Mouse (Mus musculus) B cell, adult (primary cell): ENCODE results near the gene Tomm7. TPM values are rescaled to one million over a fixed set of nuclear protein-coding genes. Genes with fewer than 3 reads are reported as not detected.

Source experiments
- total RNA-seq: library from RNA; stranded (reverse); gene quantifications from 4 replicates; pipeline ENCODE4 v1.2.4, GENCODE M21; 2023; ENCODE audit not compliant: inconsistent age

The Tomm7 gene
- 41.1 to 47.7 TPM (median 46.4 TPM) in 4 replicates for total RNA-seq

DNA sequence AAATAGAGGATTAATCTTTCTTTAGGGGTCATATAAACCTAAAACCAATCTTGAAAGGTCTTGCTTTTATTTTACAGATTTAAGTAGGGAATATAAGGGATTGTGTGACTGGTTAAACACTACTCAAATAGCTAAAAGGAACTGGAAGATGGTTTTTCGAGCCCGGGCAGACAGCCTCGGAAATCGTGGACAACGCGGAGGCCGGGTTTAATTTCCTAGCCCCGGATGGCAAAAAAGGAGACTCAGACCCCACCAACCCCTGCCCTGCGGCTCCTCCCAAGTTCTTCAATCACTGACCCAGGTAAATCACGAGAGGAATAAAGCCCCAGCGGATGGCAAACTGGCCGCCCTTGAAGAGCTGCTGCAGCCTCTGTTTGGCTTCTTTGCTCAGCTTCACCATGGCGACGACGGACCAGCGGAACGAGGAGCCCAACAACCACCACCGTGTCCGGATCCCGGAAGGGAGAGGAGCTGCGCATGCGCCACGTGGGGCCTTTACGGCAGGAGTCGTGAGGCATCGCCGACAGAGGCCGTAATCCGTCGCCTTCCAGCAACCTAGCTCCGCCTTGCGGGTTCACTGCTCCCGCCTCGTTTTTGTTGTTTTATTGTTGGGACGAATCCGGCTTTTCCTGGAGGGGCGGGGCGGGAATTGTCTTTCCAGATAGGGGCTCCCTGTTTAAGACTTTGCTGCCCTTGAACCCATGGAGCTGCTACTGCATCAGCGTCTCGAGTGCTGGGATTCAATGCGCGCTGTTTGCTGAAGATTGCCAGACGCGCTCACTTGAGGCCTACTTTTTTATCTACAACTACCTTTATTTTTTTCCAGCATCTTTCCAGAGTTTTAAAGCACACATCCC lies at the start of gene Tomm7:
Gene Tomm7 (minus strand): TSS at position 488 of the 857 bp plus-strand sequence.

Other genes starting within 250 kb of the Tomm7 start
- gene Srpk2, start 159.5 kb downstream of the Tomm7 start, total RNA-seq, result 62.4 to 72.6 TPM (median 65.0 TPM) in 4 replicates
- 22.2 to 24.6 TPM (median 23.7 TPM) in 4 replicates for gene Pus7, start 60.5 kb downstream of the Tomm7 start, total RNA-seq
- gene Rint1, start 56.5 kb downstream of the Tomm7 start, total RNA-seq, result 21.9 to 32.5 TPM (median 22.9 TPM) in 4 replicates
- gene Fam126a, start 186.5 kb upstream of the Tomm7 start, total RNA-seq, result 25.2 to 28.2 TPM (median 27.4 TPM) in 4 replicates